Mouse (Mus musculus) heart, postnatal 0 days (tissue): Measurements from ENCODE around the gene H2-Ke6. TPM values are rescaled to one million over a fixed set of nuclear protein-coding genes. Genes with fewer than 3 reads are reported as not detected.

Source experiments
- ATAC-seq: fragments of 200-750 bp; cut with Nextera tagmentation; 2 replicates; pipeline ENCODE4 v1.8.0; 2017; ENCODE audit warnings: low read depth, moderate number of reproducible peaks, moderate library complexity; ENCODE audit not compliant: insufficient read depth
- DNase-seq: peaks from one replicate; pipeline ENCODE4 v3.0.0-alpha.2; 2016; ENCODE audit warnings: low spot score
- H3K27ac ChIP-seq: fragments of 300-500 bp; sonication (generic); 2 replicates; pipeline ENCODE4 v1.5.1; 2014; ENCODE audit warnings: low read depth, mild to moderate bottlenecking
- H3K27me3 ChIP-seq: fragments of 300-500 bp; sonication (generic); 2 replicates; pipeline ENCODE4 v1.6.1; 2014; ENCODE audit warnings: low read length, mixed read lengths; ENCODE audit not compliant: control insufficient read depth, insufficient read depth
- H3K36me3 ChIP-seq: fragments of 300-500 bp; sonication (generic); replicated peaks from 2 replicates; pipeline ENCODE4 v1.6.1; 2014; ENCODE audit warnings: low read length, mixed read lengths; ENCODE audit not compliant: control insufficient read depth, insufficient read depth
- H3K4me1 ChIP-seq: fragments of 300-500 bp; sonication (generic); 2 replicates; pipeline ENCODE4 v1.6.1; 2014; ENCODE audit warnings: antibody characterized with exemption; ENCODE audit not compliant: control insufficient read depth, insufficient read depth
- H3K4me2 ChIP-seq: fragments of 300-500 bp; sonication (generic); 2 replicates; pipeline ENCODE4 v1.6.1; 2014; ENCODE audit warnings: low read depth, mild to moderate bottlenecking, low read length, moderate library complexity
- H3K4me3 ChIP-seq: fragments of 300-500 bp; sonication (generic); 2 replicates; pipeline ENCODE4 v1.5.1; 2014; ENCODE audit warnings: low read depth, low read length
- H3K9ac ChIP-seq: fragments of 300-500 bp; sonication (generic); replicated peaks from 2 replicates; pipeline ENCODE4 v1.6.1; 2014; ENCODE audit warnings: low read depth, low read length, mixed read lengths
- H3K9me3 ChIP-seq: fragments of 300-500 bp; sonication (generic); replicated peaks from 2 replicates; pipeline ENCODE4 v1.6.1; 2016; ENCODE audit warnings: low read length; ENCODE audit not compliant: control insufficient read depth
- CTCF ChIP-seq: IDR thresholded peaks from 2 replicates; pipeline ENCODE4 v1.5.1; 2016; ENCODE audit warnings: antibody characterized with exemption, control low read depth, low read depth
- EP300 ChIP-seq: IDR thresholded peaks from 2 replicates; pipeline ENCODE4 v1.6.1; 2016; ENCODE audit warnings: antibody characterized with exemption, low read depth
- WGBS: fragments of 180-500 bp; shearing (Covaris S2); extraction: QIAGEN DNeasy Blood & Tissue Kit; methylation state at CpG from one replicate; pipeline ENCODE4 v1.1.7; 2014; 5-methylcytosine and 5-hydroxymethylcytosine counted together
- polyA plus RNA-seq: library from polyadenylated mRNA; unstranded; fragments of >200 nt; fragmentation: Nextera tagmentation; extraction: Ambion mirVana; gene quantifications from 2 replicates; pipeline ENCODE4 v1.2.1, GENCODE M21; 2015
- total RNA-seq: library from RNA; depleted of rRNA; stranded (reverse); fragments of >200 nt; gene quantifications from 2 replicates; pipeline ENCODE4 v1.2.3, GENCODE M21; 2014; ENCODE audit warnings: low replicate concordance; rRNA removed

H2-Ke6 gene
- total RNA-seq: 80.6 and 101 TPM in 2 replicates
- 58.5 and 64.6 TPM in 2 replicates for polyA plus RNA-seq

GRCm38 (mm10) chr17:34027656-34028223 lies at the start of gene H2-Ke6:
H2-Ke6 (minus strand) TSS chr17:34028060.
- peaks cover 19% of the 10 kb centered on the region for H3K36me3 ChIP-seq
- peak within 1 kb of the TSS; percentile 67 for H3K4me3 ChIP-seq
- H3K4me1 ChIP-seq: peaks cover 39% of the 10 kb centered on the region
- TF ChIP-seq CTCF (no peak; the same call in 1 of the 2 replicates), EP300 (no peak)
- ATAC-seq (peak; percentile 65), DNase-seq (peak; percentile 87)
- under 1% methylated on average over 49 of the region's 49 CpGs for WGBS
- H3K27me3 ChIP-seq: no peaks in the 10 kb centered on the region
- H3K4me2 ChIP-seq: peak within 1 kb of the TSS; percentile 94
- H3K9me3 ChIP-seq: no peaks in the 10 kb centered on the region
- H3K27ac ChIP-seq: peak within 1 kb of the TSS; percentile 69
- peak within 1 kb of the TSS; percentile 66 for H3K9ac ChIP-seq

- peak; percentile 66 for DNase-seq
- Histone ChIP-seq H3K4me2 (no peak overlapping the region), H3K9me3 (no peaks in the 10 kb centered on the region), H3K27ac (no peak overlapping the region), H3K9ac (no peak overlapping the region), H3K4me3 (no peak overlapping the region), H3K36me3 (no peaks in the 10 kb centered on the region), H3K4me1 (no peaks in the 10 kb centered on the region), H3K27me3 (peaks cover 25% of the 10 kb centered on the region)
- TF ChIP-seq EP300: no peak
- TF ChIP-seq CTCF: peak; percentile 75
- WGBS: 1% methylated on average over 9 of the region's 9 CpGs
- ATAC-seq: no peak
Measured at GRCm38 (mm10) chr17:34077549-34077948, 49.7 kb upstream of the H2-Ke6 start.

GRCm38 (mm10) chr17:34075271-34075670 lies 47.4 kb upstream of the H2-Ke6 start:
- Histone ChIP-seq H3K9ac (no peak overlapping the region), H3K4me2 (no peak overlapping the region), H3K27me3 (peaks cover 28% of the 10 kb centered on the region), H3K4me3 (no peak overlapping the region), H3K9me3 (no peaks in the 10 kb centered on the region), H3K36me3 (no peaks in the 10 kb centered on the region), H3K4me1 (no peaks in the 10 kb centered on the region), H3K27ac (no peak overlapping the region)
- DNase-seq (no peak), ATAC-seq (no peak)
- 38% methylated on average over 7 of the region's 7 CpGs for WGBS
- no peak for TF ChIP-seq EP300
- peak; percentile 62 for TF ChIP-seq CTCF

GRCm38 (mm10) chr17:34072091-34072490 lies 44.2 kb upstream of the H2-Ke6 start:
- Histone ChIP-seq H3K4me3 (no peak overlapping the region), H3K4me1 (no peaks in the 10 kb centered on the region), H3K9ac (no peak overlapping the region), H3K36me3 (no peaks in the 10 kb centered on the region), H3K9me3 (no peaks in the 10 kb centered on the region), H3K27me3 (peaks cover 25% of the 10 kb centered on the region), H3K27ac (no peak overlapping the region), H3K4me2 (no peak overlapping the region)
- 60% methylated on average over 5 of the region's 5 CpGs for WGBS
- ATAC-seq (no peak), DNase-seq (no peak)
- TF ChIP-seq CTCF: no peak
- no peak for TF ChIP-seq EP300

- TF ChIP-seq CTCF (no peak), EP300 (no peak)
Measured at GRCm38 (mm10) chr17:34068864-34069263, 41.0 kb upstream of the H2-Ke6 start.

GRCm38 (mm10) chr17:34057224-34057623 lies 29.4 kb upstream of the H2-Ke6 start:
- TF ChIP-seq EP300 (no peak), CTCF (no peak)
- no peaks in the 10 kb centered on the region for H3K9me3 ChIP-seq

More at GRCm38 (mm10) chr17:34068864-34069263, 41.0 kb upstream of the H2-Ke6 start:
- Histone ChIP-seq H3K27me3 (0 out of 2 replicates have a peak, but pooled peaks cover 8% of the 10 kb centered on the region), H3K9ac (no peak overlapping the region), H3K4me2 (no peak overlapping the region), H3K9me3 (no peaks in the 10 kb centered on the region), H3K36me3 (no peaks in the 10 kb centered on the region), H3K27ac (no peak overlapping the region), H3K4me3 (no peak overlapping the region), H3K4me1 (no peaks in the 10 kb centered on the region)
- DNase-seq: no peak
- 46% methylated on average over 3 of the region's 3 CpGs for WGBS
- no peak for ATAC-seq

More at GRCm38 (mm10) chr17:34057224-34057623, 29.4 kb upstream of the H2-Ke6 start:
- WGBS: 60% methylated on average over 7 of the region's 7 CpGs
- H3K36me3 ChIP-seq: no peaks in the 10 kb centered on the region
- no peak overlapping the region for H3K27ac ChIP-seq
- no peak for DNase-seq
- no peak overlapping the region for H3K4me3 ChIP-seq
- no peak for ATAC-seq
- no peak overlapping the region for H3K9ac ChIP-seq
- no peak overlapping the region for H3K4me2 ChIP-seq
- no peaks in the 10 kb centered on the region for H3K27me3 ChIP-seq
- no peaks in the 10 kb centered on the region for H3K4me1 ChIP-seq
